Mouse (Mus musculus): Measurements from ENCODE around the gene Ttc26. TPM values are rescaled to one million over a fixed set of nuclear protein-coding genes. Genes with fewer than 3 reads are reported as not detected.
A peak's percentile ranks its signal among the peaks of the same experiment; 100 is the strongest.
"Not testable (repeated sequence)": the region's sequence is repeated elsewhere in the genome, so short reads cannot be mapped to it uniquely, and the experiment has no call there.

Ttc26 gene
- polyA plus RNA-seq, 2 experiments, result 0.26 to 0.41 TPM

DNA sequence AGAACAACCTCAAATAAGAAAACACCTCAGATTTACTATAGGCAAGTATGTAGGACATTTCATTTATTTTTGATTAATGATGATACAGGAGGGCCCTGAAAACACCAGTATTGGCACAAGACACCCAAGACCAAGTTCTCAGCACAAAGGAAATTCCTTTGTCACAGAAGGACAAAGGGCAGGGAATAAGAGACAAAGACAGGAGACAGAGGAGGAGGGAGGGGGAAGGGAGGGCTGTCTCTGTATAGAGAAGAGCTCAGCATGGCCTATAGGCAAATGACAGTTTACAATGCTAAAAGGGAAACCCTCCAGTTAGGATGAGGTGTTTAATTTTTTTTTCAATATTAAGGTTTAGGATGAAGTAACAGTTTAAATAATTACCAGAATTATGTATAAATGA lies 17.1 kb upstream of the Ttc26 start:
- no peak overlapping the region for H3K4me2 ChIP-seq (ENCODE audit: low read depth)
- H3K27me3 ChIP-seq (ENCODE audit: control insufficient read depth, insufficient read depth, low read length), result no peaks in the 10 kb centered on the region
- ATAC-seq (ENCODE audit: insufficient read depth) (no peak), DNase-seq (ENCODE audit: low read depth in 3 of 3, low spot score in 3 of 3) (no peak)
- H3K9ac ChIP-seq (replicated peaks), result no peak overlapping the region
- no peak overlapping the region for H3K4me3 ChIP-seq (ENCODE audit: insufficient read depth in 1 of 2, low read depth in 2 of 2, low read length in 2 of 2)
- H3K4me1 ChIP-seq (replicated peaks; ENCODE audit: control insufficient read depth in 2 of 2, insufficient read depth in 2 of 2, low read length in 1 of 2), result peaks cover 17 to 18% of the 10 kb centered on the region in 2 experiments
- no peak overlapping the region for H3K27ac ChIP-seq
- TF ChIP-seq EP300 (IDR thresholded peaks at IDR 0.05; ENCODE audit: low read depth) (no peak), CTCF (IDR thresholded peaks at IDR 0.05; ENCODE audit: low read depth) (no peak)
- no peaks in the 10 kb centered on the region for H3K36me3 ChIP-seq (replicated peaks; ENCODE audit: control insufficient read depth, insufficient read depth, low read depth)
- no peaks in the 10 kb centered on the region for H3K9me3 ChIP-seq (ENCODE audit: control insufficient read depth, low read length)

GRCm38 (mm10) chr6:38369945-38370344 lies 11.3 kb upstream of the Ttc26 start:
- Histone ChIP-seq H3K4me3 (ENCODE audit: insufficient read depth in 1 of 2, low read depth in 2 of 2, low read length in 2 of 2) (no peak overlapping the region), H3K4me2 (ENCODE audit: low read depth) (no peak overlapping the region), H3K27me3 (ENCODE audit: control insufficient read depth, insufficient read depth, low read length) (no peaks in the 10 kb centered on the region), H3K4me1 (replicated peaks; ENCODE audit: control insufficient read depth in 2 of 2, insufficient read depth in 2 of 2, low read length in 1 of 2) (no peaks in the 10 kb centered on the region), H3K27ac (no peak overlapping the region), H3K36me3 (replicated peaks; ENCODE audit: control insufficient read depth, insufficient read depth, low read depth) (no peaks in the 10 kb centered on the region), H3K9me3 (ENCODE audit: control insufficient read depth, low read length) (no peaks in the 10 kb centered on the region), H3K9ac (replicated peaks) (no peak overlapping the region)
- ATAC-seq (ENCODE audit: insufficient read depth) (no peak), DNase-seq (ENCODE audit: low read depth in 3 of 3, low spot score in 3 of 3) (no peak)
- peak; percentile 53 for TF ChIP-seq CTCF (IDR thresholded peaks at IDR 0.05; ENCODE audit: low read depth)
- TF ChIP-seq EP300 (IDR thresholded peaks at IDR 0.05; ENCODE audit: low read depth), result no peak
- WGBS (ENCODE audit: insufficient replicate concordance), result 62% methylated on average over 3 of the region's 3 CpGs

- WGBS (ENCODE audit: insufficient replicate concordance), result 61% methylated on average over 1 of the region's 1 CpGs
- H3K9me3 ChIP-seq (ENCODE audit: control insufficient read depth, low read length), result no peaks in the 10 kb centered on the region
- H3K27me3 ChIP-seq (ENCODE audit: control insufficient read depth, insufficient read depth, low read length), result no peaks in the 10 kb centered on the region
- H3K4me1 ChIP-seq (replicated peaks; ENCODE audit: control insufficient read depth in 2 of 2, insufficient read depth in 2 of 2, low read length in 1 of 2), result no peaks in the 10 kb centered on the region
- no peak overlapping the region for H3K4me2 ChIP-seq (ENCODE audit: low read depth)
- no peak for TF ChIP-seq EP300 (IDR thresholded peaks at IDR 0.05; ENCODE audit: low read depth)
- no peak for TF ChIP-seq CTCF (IDR thresholded peaks at IDR 0.05; ENCODE audit: low read depth)
- DNase-seq (ENCODE audit: low read depth in 3 of 3, low spot score in 3 of 3), result no peak
- no peak overlapping the region for H3K9ac ChIP-seq (replicated peaks)
- H3K36me3 ChIP-seq (replicated peaks; ENCODE audit: control insufficient read depth, insufficient read depth, low read depth), result no peaks in the 10 kb centered on the region
- no peak overlapping the region for H3K4me3 ChIP-seq (ENCODE audit: insufficient read depth in 1 of 2, low read depth in 2 of 2, low read length in 2 of 2)
- no peak for ATAC-seq (ENCODE audit: insufficient read depth)
- no peak overlapping the region for H3K27ac ChIP-seq
Measured at GRCm38 (mm10) chr6:38374271-38374670, 7.0 kb upstream of the Ttc26 start.

GRCm38 (mm10) chr6:38380764-38381128 lies 523 bp upstream of the Ttc26 start:
- H3K27ac ChIP-seq, result peak overlapping the region; percentile 56
- WGBS (ENCODE audit: insufficient replicate concordance), result 4% methylated on average over 4 of the region's 4 CpGs
- H3K4me2 ChIP-seq (ENCODE audit: low read depth), result peak overlapping the region; percentile 86
- peak overlapping the region; percentile 65 to 66 for H3K4me3 ChIP-seq (ENCODE audit: insufficient read depth in 1 of 2, low read depth in 2 of 2, low read length in 2 of 2)
- TF ChIP-seq CTCF (IDR thresholded peaks at IDR 0.05; ENCODE audit: low read depth) (no peak), EP300 (IDR thresholded peaks at IDR 0.05; ENCODE audit: low read depth) (no peak)
- H3K9ac ChIP-seq (replicated peaks), result peak overlapping the region; percentile 84
- no peaks in the 10 kb centered on the region for H3K9me3 ChIP-seq (ENCODE audit: control insufficient read depth, low read length)
- no peak for DNase-seq (ENCODE audit: low read depth in 3 of 3, low spot score in 3 of 3)
- no peaks in the 10 kb centered on the region for H3K36me3 ChIP-seq (replicated peaks; ENCODE audit: control insufficient read depth, insufficient read depth, low read depth)
- peaks cover 2 to 5% of the 10 kb centered on the region in 2 experiments; a peak in 2 of 4 replicates for H3K4me1 ChIP-seq (replicated peaks; ENCODE audit: control insufficient read depth in 2 of 2, insufficient read depth in 2 of 2, low read length in 1 of 2)
- H3K27me3 ChIP-seq (ENCODE audit: control insufficient read depth, insufficient read depth, low read length), result no peaks in the 10 kb centered on the region
- no peak for ATAC-seq (ENCODE audit: insufficient read depth)

GRCm38 (mm10) chr6:38389671-38390070 lies 8.4 kb downstream of the Ttc26 start:
- Histone ChIP-seq H3K9me3 (ENCODE audit: control insufficient read depth, low read length) (no peaks in the 10 kb centered on the region), H3K4me2 (ENCODE audit: low read depth) (no peak overlapping the region), H3K27me3 (ENCODE audit: control insufficient read depth, insufficient read depth, low read length) (no peaks in the 10 kb centered on the region), H3K9ac (replicated peaks) (no peak overlapping the region), H3K36me3 (replicated peaks; ENCODE audit: control insufficient read depth, insufficient read depth, low read depth) (no peaks in the 10 kb centered on the region), H3K4me3 (ENCODE audit: insufficient read depth in 1 of 2, low read depth in 2 of 2, low read length in 2 of 2) (no peak overlapping the region), H3K27ac (no peak overlapping the region), H3K4me1 (replicated peaks; ENCODE audit: control insufficient read depth in 2 of 2, insufficient read depth in 2 of 2, low read length in 1 of 2) (no peaks in the 10 kb centered on the region)
- DNase-seq (ENCODE audit: low read depth in 3 of 3, low spot score in 3 of 3), result peak in 2 of 3 experiments; percentile 19 to 31
- TF ChIP-seq EP300 (IDR thresholded peaks at IDR 0.05; ENCODE audit: low read depth) (no peak), CTCF (IDR thresholded peaks at IDR 0.05; ENCODE audit: low read depth) (peak; percentile 61)
- no peak for ATAC-seq (ENCODE audit: insufficient read depth)
- WGBS (ENCODE audit: insufficient replicate concordance), result 57% methylated on average over 3 of the region's 3 CpGs

GRCm38 (mm10) chr6:38432457-38432856 lies 51.2 kb downstream of the Ttc26 start:
- peak overlapping the region; percentile 87 to 90; a peak in 2 of 4 replicates for H3K4me3 ChIP-seq (ENCODE audit: insufficient read depth in 1 of 2, low read depth in 2 of 2, low read length in 2 of 2)
- H3K9ac ChIP-seq (replicated peaks), result not testable (repeated sequence)
- WGBS (ENCODE audit: insufficient replicate concordance), result 59% methylated on average over 5 of the region's 5 CpGs

More at GRCm38 (mm10) chr6:38432457-38432856, 51.2 kb downstream of the Ttc26 start:
- H3K27me3 ChIP-seq (ENCODE audit: control insufficient read depth, insufficient read depth, low read length); DNase-seq (ENCODE audit: low read depth in 3 of 3, low spot score in 3 of 3); H3K9me3 ChIP-seq (ENCODE audit: control insufficient read depth, low read length); H3K27ac ChIP-seq; H3K4me1 ChIP-seq (replicated peaks; ENCODE audit: control insufficient read depth in 2 of 2, insufficient read depth in 2 of 2, low read length in 1 of 2); H3K36me3 ChIP-seq (replicated peaks; ENCODE audit: control insufficient read depth, insufficient read depth, low read depth); ATAC-seq (ENCODE audit: insufficient read depth): not testable (repeated sequence)
- peak overlapping the region; percentile 88 for H3K4me2 ChIP-seq (ENCODE audit: low read depth)
